Mouse (Mus musculus): ENCODE measurements at regions not wholly inside any gene's neighbourhood (a gene's known extent, or its start where the extent isn't known, plus 50 kb on each side); places are given as distances from the start of the nearest gene placed in this dataset.
A peak's percentile ranks its signal among the peaks of the same experiment; 100 is the strongest.

- DNase-seq = peak in 1 of 2 experiments; percentile 4
Observed at GRCm38 (mm10) chr4:81005507-81006328, 95.3 kb downstream of the Lurap1l start.

- no peak for DNase-seq
Observed at GRCm38 (mm10) chr4:81006546-81006945, 96.1 kb downstream of the Lurap1l start.

GRCm38 (mm10) chr4:81021850-81022249 lies 111.4 kb downstream of the Lurap1l start:
- DNase-seq = no peak

- no peak for DNase-seq
Observed at GRCm38 (mm10) chr4:81023436-81023983, 113.1 kb downstream of the Lurap1l start.

- DNase-seq = no peak
Observed at GRCm38 (mm10) chr4:81027558-81027957, 117.1 kb downstream of the Lurap1l start.

- no peak for DNase-seq
Observed at GRCm38 (mm10) chr4:81030671-81031070, 120.2 kb downstream of the Lurap1l start.

GRCm38 (mm10) chr4:81037336-81037902 lies 127.0 kb downstream of the Lurap1l start:
- no peak for DNase-seq

GRCm38 (mm10) chr4:81058227-81058626 lies 147.8 kb downstream of the Lurap1l start:
- DNase-seq = no peak

GRCm38 (mm10) chr4:81058809-81059208 lies 148.4 kb downstream of the Lurap1l start:
- DNase-seq = peak; percentile 12 to 44

GRCm38 (mm10) chr4:81059356-81059755 lies 148.9 kb downstream of the Lurap1l start:
- DNase-seq = no peak

GRCm38 (mm10) chr4:81082290-81082947 lies 172.0 kb downstream of the Lurap1l start:
- no peak for DNase-seq

- DNase-seq = no peak
Observed at GRCm38 (mm10) chr4:81085188-81085587, 174.7 kb downstream of the Lurap1l start.

GRCm38 (mm10) chr4:81096581-81096980 lies 186.1 kb downstream of the Lurap1l start:
- DNase-seq = no peak

- no peak for DNase-seq
Observed at GRCm38 (mm10) chr4:81097597-81097996, 187.2 kb downstream of the Lurap1l start.

GRCm38 (mm10) chr4:81101049-81101448 lies 190.6 kb downstream of the Lurap1l start:
- no peak for DNase-seq

- DNase-seq = peak; percentile 36 to 40
Observed at GRCm38 (mm10) chr4:81111307-81111706, 200.9 kb downstream of the Lurap1l start.

GRCm38 (mm10) chr4:81116411-81116810 lies 206.0 kb downstream of the Lurap1l start:
- DNase-seq = no peak

- no peak for DNase-seq
Observed at GRCm38 (mm10) chr4:81124155-81124554, 213.7 kb downstream of the Lurap1l start.

- DNase-seq = no peak
Observed at GRCm38 (mm10) chr4:81129874-81130273, 219.4 kb downstream of the Lurap1l start.

- no peak for DNase-seq
Observed at GRCm38 (mm10) chr4:81173111-81173510, 262.7 kb downstream of the Lurap1l start.

GRCm38 (mm10) chr4:81177443-81178041 lies 265.1 kb downstream of the Mpdz start:
- DNase-seq = no peak

- DNase-seq = peak in 1 of 2 experiments; percentile 1
Observed at GRCm38 (mm10) chr4:81178047-81178781, 264.4 kb downstream of the Mpdz start.
